Comparison of ENCODE assay signal across 11 mouse cellular contexts in the genomic region with DNA sequence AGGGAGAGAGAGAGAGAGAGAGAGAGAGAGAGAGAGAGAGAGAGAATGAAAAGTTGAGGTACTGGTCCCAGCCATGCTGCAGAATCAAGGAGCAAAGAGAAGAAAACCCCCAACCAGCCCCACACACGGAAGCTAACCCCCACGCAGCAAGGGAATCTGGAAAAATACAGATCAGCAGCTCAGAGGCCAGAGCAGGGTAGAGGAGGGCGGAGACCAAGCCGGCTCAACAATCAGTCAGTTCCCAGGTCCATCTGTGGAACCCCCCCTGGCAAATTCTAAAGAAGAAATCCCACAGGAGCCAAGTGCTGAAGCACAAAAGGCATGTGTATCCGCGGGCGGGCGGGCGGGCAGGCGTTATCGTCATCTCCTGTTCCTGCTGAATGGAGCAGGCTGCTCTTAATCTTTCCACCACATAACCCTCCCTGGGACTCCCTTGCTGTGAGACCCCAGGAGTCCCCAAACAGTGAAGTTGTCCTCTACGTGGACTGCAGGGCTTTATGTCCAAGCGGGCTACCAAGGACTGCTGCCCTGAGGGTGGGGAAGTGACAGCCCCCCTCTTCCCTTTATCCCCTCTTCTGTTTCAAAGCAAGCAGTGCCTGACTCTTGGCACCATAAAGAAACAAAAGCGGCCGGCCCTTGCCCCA.
A peak's percentile ranks its signal among the peaks of the same experiment; 100 is the strongest.
DNase-seq lines count a peak whose midpoint lies in the region; ATAC-seq lines count a peak whose summit lies in the region.
"Had no signal": no experiment of that assay in that cellular context is flagged by ENCODE, and none has a peak within 500 bp of the region (broad histone marks: within the 10 kb centered on the region; RNA-seq: fewer than 3 reads in every experiment).

No protein-coding gene starts in this region.

- no peak overlapping the region for H3K27ac ChIP-seq in kidney, embryonic 14.5 days (ENCODE audit: low read depth, low read length)
- no peak overlapping the region for H3K27ac ChIP-seq in embryonic facial prominence, embryonic 13.5 days
- H3K27ac ChIP-seq in limb, embryonic 10.5 days = no peak overlapping the region
- H3K27ac ChIP-seq in neural tube, embryonic 12.5 days = no peak overlapping the region

- WGBS in kidney, embryonic 14.5 days = 5% methylated on average over 15 of the region's 15 CpGs
- 6% methylated on average over 15 of the region's 15 CpGs for WGBS in embryonic facial prominence, embryonic 13.5 days
- WGBS in limb, embryonic 10.5 days = 13% methylated on average over 15 of the region's 15 CpGs
- 3% methylated on average over 15 of the region's 15 CpGs for WGBS in neural tube, embryonic 12.5 days

- H3K4me2 ChIP-seq in kidney, embryonic 14.5 days (replicated peaks; ENCODE audit: low read depth, low read length) = 0 out of 2 replicates have a peak overlapping the region, but pooled peaks have one; percentile 4
- peak overlapping the region; percentile 44 for H3K4me2 ChIP-seq in embryonic facial prominence, embryonic 13.5 days
- H3K4me2 ChIP-seq in neural tube, embryonic 12.5 days (replicated peaks) = peak overlapping the region; percentile 44

- no peak for DNase-seq in kidney, adult 18-20 months
- DNase-seq in limb, embryonic 10.5 days (ENCODE audit: low spot score) = no peak
- no peak for DNase-seq in lung, adult 18-20 months
- DNase-seq in spleen, postnatal 14 days (ENCODE audit: low spot score in 2 of 2) = no peak
- no peak for DNase-seq in c-Kit-positive CD71-positive TER-119-positive erythroid progenitor cells, embryonic 14.5 days (ENCODE audit: low spot score)
- DNase-seq: kidney, adult 2 months; lung, postnatal 10 days had no signal

- no peak overlapping the region for H3K9ac ChIP-seq in kidney, embryonic 14.5 days (ENCODE audit: low read depth, low read length)
- H3K9ac ChIP-seq in embryonic facial prominence, embryonic 13.5 days = no peak overlapping the region
- H3K9ac ChIP-seq in neural tube, embryonic 12.5 days = no peak overlapping the region

- no peaks in the 10 kb centered on the region for H3K36me3 ChIP-seq in kidney, embryonic 14.5 days (ENCODE audit: control insufficient read depth, insufficient read depth, low read length)
- H3K36me3 ChIP-seq in embryonic facial prominence, embryonic 13.5 days = no peaks in the 10 kb centered on the region
- no peaks in the 10 kb centered on the region for H3K36me3 ChIP-seq in limb, embryonic 10.5 days
- H3K36me3 ChIP-seq in neural tube, embryonic 12.5 days = no peaks in the 10 kb centered on the region

- peaks cover 7% of the 10 kb centered on the region; the same call in 1 of the 2 replicates for H3K4me1 ChIP-seq in kidney, embryonic 14.5 days (ENCODE audit: control insufficient read depth, insufficient read depth, low read length)
- peaks cover 5% of the 10 kb centered on the region; the same call in 1 of the 2 replicates for H3K4me1 ChIP-seq in embryonic facial prominence, embryonic 13.5 days
- peaks cover 7% of the 10 kb centered on the region for H3K4me1 ChIP-seq in limb, embryonic 10.5 days
- peaks cover 10% of the 10 kb centered on the region for H3K4me1 ChIP-seq in neural tube, embryonic 12.5 days

- no peaks in the 10 kb centered on the region for H3K27me3 ChIP-seq in kidney, embryonic 14.5 days (ENCODE audit: control insufficient read depth, insufficient read depth, low read length)
- H3K27me3 ChIP-seq in embryonic facial prominence, embryonic 13.5 days = peaks cover 28% of the 10 kb centered on the region
- H3K27me3 ChIP-seq in limb, embryonic 10.5 days (ENCODE audit: low read depth, poor library complexity, severe bottlenecking) = peaks cover 60% of the 10 kb centered on the region
- H3K27me3 ChIP-seq in neural tube, embryonic 12.5 days (replicated peaks) = 0 out of 2 replicates have a peak, but pooled peaks cover 2% of the 10 kb centered on the region

- no peak overlapping the region for H3K4me3 ChIP-seq in kidney, embryonic 14.5 days (ENCODE audit: low read length)
- H3K4me3 ChIP-seq in embryonic facial prominence, embryonic 13.5 days = no peak overlapping the region; the same call in 1 of the 2 replicates
- H3K4me3 ChIP-seq in limb, embryonic 10.5 days = 0 out of 2 replicates have a peak overlapping the region, but pooled peaks have one; percentile 15
- H3K4me3 ChIP-seq in neural tube, embryonic 12.5 days = no peak overlapping the region

- no peaks in the 10 kb centered on the region for H3K9me3 ChIP-seq in kidney, embryonic 14.5 days (ENCODE audit: control insufficient read depth, low read length)
- H3K9me3 ChIP-seq in embryonic facial prominence, embryonic 13.5 days = no peaks in the 10 kb centered on the region
- no peaks in the 10 kb centered on the region for H3K9me3 ChIP-seq in limb, embryonic 10.5 days (replicated peaks)
- H3K9me3 ChIP-seq in neural tube, embryonic 12.5 days = no peaks in the 10 kb centered on the region

- no peak for ATAC-seq in kidney, embryonic 14.5 days (ENCODE audit: low FRiP score, low TSS enrichment)
- ATAC-seq in embryonic facial prominence, embryonic 13.5 days (ENCODE audit: insufficient number of reproducible peaks, insufficient read depth, low FRiP score, low TSS enrichment, low read depth) = no peak
- 0 out of 2 replicates have a peak, but pooled peaks have one; percentile 33 for ATAC-seq in neural tube, embryonic 12.5 days (ENCODE audit: low FRiP score, low read depth)
- ATAC-seq: activated CD4-positive, CD25-positive, alpha-beta regulatory T cell, adult 4 months had no signal
